Comparison of ENCODE assay signal across 8 mouse cellular contexts in the genomic region with DNA sequence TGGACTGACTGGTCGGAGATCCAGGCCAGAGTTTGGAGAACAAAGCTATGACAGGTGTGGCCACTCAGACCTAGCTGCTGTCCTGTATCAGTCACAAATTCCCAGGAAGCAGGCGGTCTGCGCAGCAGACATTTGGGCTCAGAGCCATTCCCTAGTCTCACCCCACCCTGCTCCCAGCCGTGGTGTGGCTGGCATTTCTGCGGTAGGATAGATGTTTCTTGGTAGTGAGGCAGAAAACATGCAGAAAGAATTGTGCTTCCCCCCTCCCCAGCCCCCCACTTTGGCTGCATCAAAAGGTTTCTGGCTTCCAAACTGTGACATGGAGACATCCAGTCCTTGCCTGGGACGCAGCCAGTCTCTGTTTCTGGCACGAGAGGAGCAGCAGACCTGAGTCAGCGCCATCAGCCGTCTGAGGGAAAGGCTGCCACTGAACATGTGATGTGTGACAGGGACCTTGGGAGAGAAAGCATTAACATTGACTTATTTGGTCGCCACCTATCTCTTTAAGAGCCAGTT.
DNase-seq lines count a peak whose midpoint lies in the region; ATAC-seq and TF ChIP-seq lines count a peak whose summit lies in the region.
"Had no signal": no experiment of that assay in that cellular context is flagged by ENCODE, and none has a peak within 500 bp of the region (broad histone marks: within the 10 kb centered on the region; RNA-seq: fewer than 3 reads in every experiment).

No protein-coding gene starts in this region.

- no peak overlapping the region for H3K27ac ChIP-seq in layer of hippocampus, adult 2 months
- H3K27ac ChIP-seq: neural tube, embryonic 12.5 days had no signal

- intact Hi-C loops in gastrocnemius, postnatal 14 days (cut with DNase I; ENCODE audit: low total_unique reads): no loop called here

- no peak for TF ChIP-seq CTCF in layer of hippocampus, adult 2 months (conservative IDR thresholded peaks at IDR 0.05)

- DNase-seq in ovary, postnatal 36 days (ENCODE audit: low spot score): peak; percentile 58
- DNase-seq in ovary, postnatal 14 days (ENCODE audit: low spot score): no peak
- DNase-seq in gastrocnemius, postnatal 14 days: peak; percentile 70
- DNase-seq in layer of hippocampus, adult 2 months (ENCODE audit: low spot score in 2 of 2): peak; percentile 51 to 61
- DNase-seq in urinary bladder, postnatal 25 days (ENCODE audit: low spot score): no peak
- no peak for DNase-seq in liver

- ATAC-seq in cerebellum, adult (ENCODE audit: insufficient number of reproducible peaks, low FRiP score, low TSS enrichment): peak; percentile 77

- H3K4me3 ChIP-seq in layer of hippocampus, adult 2 months: no peak overlapping the region
- H3K4me3 ChIP-seq: neural tube, embryonic 12.5 days had no signal

Comparison
In these comparisons a context has a peak if more than half of its experiments do, and no peak if none do; other contexts are left out.
1. DNase-seq: peak in ovary, postnatal 36 days (single experiment), gastrocnemius, postnatal 14 days (single experiment) and layer of hippocampus, adult 2 months (2 of 2); none in ovary, postnatal 14 days (single experiment), urinary bladder, postnatal 25 days (single experiment) and liver (single experiment).